Mouse (Mus musculus): ENCODE data around the gene Slc9c1. TPM values are rescaled to one million over a fixed set of nuclear protein-coding genes. Genes with fewer than 3 reads are reported as not detected.

Gene Slc9c1
- polyA plus RNA-seq, 1 experiment = not detected

DNA sequence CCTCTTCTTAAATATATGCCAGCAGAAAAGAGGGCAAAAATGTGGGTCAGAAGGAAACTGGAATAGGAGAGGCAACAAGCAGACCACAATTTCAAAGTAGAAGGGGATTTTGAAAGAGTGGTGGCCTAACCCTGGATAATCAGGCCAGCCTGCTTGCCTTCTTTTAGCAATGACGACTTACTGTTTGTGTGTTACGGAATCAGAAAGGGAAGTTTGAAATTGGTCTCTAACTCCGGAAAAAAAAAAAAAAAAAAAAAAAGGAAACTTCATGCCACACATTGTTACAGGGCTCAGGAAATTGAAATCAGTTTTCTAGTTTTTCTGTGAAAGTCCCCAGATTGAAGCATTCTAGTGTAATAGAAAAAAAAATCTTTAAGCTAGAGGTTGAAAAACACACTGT is 26.6 kb downstream of the Slc9c1 start:
- 48% methylated on average over 3 of the region's 3 CpGs for WGBS
- Histone ChIP-seq H3K27ac (ENCODE audit: insufficient read depth, low read depth, low read length) (no peak overlapping the region), H3K4me1 (ENCODE audit: control insufficient read depth, insufficient read depth, low read length) (no peaks in the 10 kb centered on the region), H3K4me3 (ENCODE audit: insufficient read depth, low read depth, low read length) (no peak overlapping the region)
- no peak for TF ChIP-seq POLR2A (IDR thresholded peaks at IDR 0.05; ENCODE audit: insufficient read depth, low read depth, low read length)
- TF ChIP-seq CTCF (IDR thresholded peaks at IDR 0.05; ENCODE audit: insufficient read depth, low read depth, low read length) = no peak

DNA sequence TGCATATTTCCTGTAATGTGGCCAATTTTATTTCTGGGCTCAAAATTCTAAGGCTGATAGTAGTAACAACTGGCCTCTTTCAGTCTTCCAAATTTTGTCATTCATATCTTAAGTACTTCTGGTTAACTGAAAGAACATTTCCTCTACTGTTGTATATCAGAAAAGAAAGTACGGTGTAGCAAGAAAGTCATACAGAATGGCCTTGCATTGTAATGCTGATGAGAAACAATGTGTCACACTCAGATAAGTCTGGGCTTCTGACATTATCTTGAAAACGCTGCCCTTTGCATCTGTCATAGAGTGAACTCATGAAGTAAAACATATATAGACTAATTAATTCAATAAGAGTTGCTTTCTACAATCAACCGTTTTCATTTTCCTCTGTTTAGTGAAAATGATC is 37.2 kb downstream of the Slc9c1 start:
- Histone ChIP-seq H3K4me3 (ENCODE audit: insufficient read depth, low read depth, low read length) (no peak overlapping the region), H3K27ac (ENCODE audit: insufficient read depth, low read depth, low read length) (no peak overlapping the region), H3K4me1 (ENCODE audit: control insufficient read depth, insufficient read depth, low read length) (no peaks in the 10 kb centered on the region)
- TF ChIP-seq POLR2A (IDR thresholded peaks at IDR 0.05; ENCODE audit: insufficient read depth, low read depth, low read length) (no peak), CTCF (IDR thresholded peaks at IDR 0.05; ENCODE audit: insufficient read depth, low read depth, low read length) (no peak)
- WGBS = 89% methylated on average over 3 of the region's 3 CpGs

DNA sequence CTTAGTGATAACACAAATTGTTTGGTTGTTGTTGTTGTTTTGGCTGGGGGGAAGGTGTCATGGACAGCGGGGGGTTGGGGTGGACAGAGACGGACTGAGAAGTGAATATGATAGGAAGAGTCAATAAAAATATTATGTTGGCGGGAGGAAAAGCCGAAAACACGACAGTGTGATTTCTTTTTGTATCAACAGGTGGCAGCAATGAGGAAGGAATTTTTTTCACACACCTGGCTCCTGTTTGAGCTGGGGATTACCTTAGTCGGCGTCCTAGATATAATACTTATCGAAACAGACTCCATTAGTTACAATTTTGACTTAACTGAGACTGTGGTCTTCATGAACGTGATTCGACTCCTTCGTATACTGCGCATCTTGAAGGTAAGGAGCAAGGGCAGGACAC is 44.8 kb downstream of the Slc9c1 start:
- 63% methylated on average over 12 of the region's 12 CpGs for WGBS
- no peak overlapping the region for H3K27ac ChIP-seq (ENCODE audit: insufficient read depth, low read depth, low read length)
- no peak overlapping the region for H3K4me3 ChIP-seq (ENCODE audit: insufficient read depth, low read depth, low read length)
- H3K4me1 ChIP-seq (ENCODE audit: control insufficient read depth, insufficient read depth, low read length) = no peaks in the 10 kb centered on the region
- TF ChIP-seq CTCF (IDR thresholded peaks at IDR 0.05; ENCODE audit: insufficient read depth, low read depth, low read length) = no peak
- TF ChIP-seq POLR2A (IDR thresholded peaks at IDR 0.05; ENCODE audit: insufficient read depth, low read depth, low read length) = no peak

DNA sequence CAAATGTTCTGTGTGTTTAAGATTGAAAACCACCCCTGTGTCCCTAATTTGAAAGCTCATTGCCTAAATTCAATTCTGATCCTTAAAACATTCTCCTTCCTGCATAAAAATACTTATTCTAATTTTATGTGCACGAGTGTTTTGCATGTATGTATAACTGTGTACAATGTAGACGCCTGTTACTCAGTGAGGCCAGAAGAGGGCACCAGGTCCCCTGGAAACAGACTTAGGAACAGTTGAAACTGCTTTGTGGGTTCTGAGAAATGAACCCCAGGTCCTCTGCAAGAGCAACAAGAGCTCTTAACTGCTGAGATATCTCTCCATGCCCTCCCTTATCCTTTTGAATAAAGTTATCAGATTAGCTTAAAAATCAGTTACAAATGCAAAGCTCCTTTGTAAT is 47.4 kb downstream of the Slc9c1 start:
- Histone ChIP-seq H3K4me3 (ENCODE audit: insufficient read depth, low read depth, low read length) (no peak overlapping the region), H3K4me1 (ENCODE audit: control insufficient read depth, insufficient read depth, low read length) (no peaks in the 10 kb centered on the region), H3K27ac (ENCODE audit: insufficient read depth, low read depth, low read length) (no peak overlapping the region)
- TF ChIP-seq CTCF (IDR thresholded peaks at IDR 0.05; ENCODE audit: insufficient read depth, low read depth, low read length) = no peak
- TF ChIP-seq POLR2A (IDR thresholded peaks at IDR 0.05; ENCODE audit: insufficient read depth, low read depth, low read length) = no peak
- WGBS = 37% methylated on average over 2 of the region's 2 CpGs

DNA sequence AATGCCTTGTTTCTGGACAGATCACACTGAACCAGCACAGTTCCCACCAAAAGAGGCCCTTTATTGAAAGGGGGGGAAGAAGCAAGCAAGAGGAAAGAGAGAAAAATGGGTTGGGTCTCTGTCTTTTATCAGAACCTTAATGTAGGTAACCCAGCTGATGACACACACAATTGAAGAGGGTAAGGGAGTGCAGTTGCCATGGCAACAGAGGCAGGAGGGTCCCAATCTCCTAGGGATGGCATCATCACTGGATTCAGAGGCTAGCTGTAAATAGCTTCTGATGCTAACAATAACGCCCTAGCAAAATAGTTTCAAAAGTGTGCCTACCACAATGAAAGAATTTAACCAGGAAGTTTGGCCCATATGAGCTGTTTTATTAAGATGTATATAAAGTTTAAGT is 58.5 kb downstream of the Slc9c1 start:
- no peak overlapping the region for H3K27ac ChIP-seq (ENCODE audit: insufficient read depth, low read depth, low read length)
- no peaks in the 10 kb centered on the region for H3K4me1 ChIP-seq (ENCODE audit: control insufficient read depth, insufficient read depth, low read length)
- H3K4me3 ChIP-seq (ENCODE audit: insufficient read depth, low read depth, low read length) = no peak overlapping the region
- TF ChIP-seq CTCF (IDR thresholded peaks at IDR 0.05; ENCODE audit: insufficient read depth, low read depth, low read length) = no peak
- no peak for TF ChIP-seq POLR2A (IDR thresholded peaks at IDR 0.05; ENCODE audit: insufficient read depth, low read depth, low read length)
- WGBS = 46% methylated on average over 1 of the region's 1 CpGs

DNA sequence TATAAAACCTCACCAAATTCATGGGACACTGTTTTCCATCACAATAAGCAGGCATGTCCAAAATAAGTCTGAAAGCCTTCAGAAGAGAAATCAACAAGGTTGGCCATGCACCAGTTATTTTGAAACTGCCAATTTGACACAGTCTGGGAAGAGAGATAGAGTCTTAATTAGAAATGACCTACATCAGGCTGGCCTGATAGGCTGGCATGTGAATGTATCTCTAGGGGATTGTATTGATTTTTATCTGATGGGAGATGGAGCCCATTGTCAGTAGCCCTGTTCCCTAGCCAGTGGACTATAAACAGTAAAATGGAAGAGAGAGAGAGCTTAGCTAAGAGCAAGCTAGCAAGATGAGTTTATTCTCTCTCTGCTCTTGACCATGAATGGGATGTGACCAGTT is 60.4 kb downstream of the Slc9c1 start:
- H3K4me1 ChIP-seq (ENCODE audit: control insufficient read depth, insufficient read depth, low read length) = no peaks in the 10 kb centered on the region
- H3K27ac ChIP-seq (ENCODE audit: insufficient read depth, low read depth, low read length) = no peak overlapping the region
- no peak for TF ChIP-seq CTCF (IDR thresholded peaks at IDR 0.05; ENCODE audit: insufficient read depth, low read depth, low read length)
- no peak for TF ChIP-seq POLR2A (IDR thresholded peaks at IDR 0.05; ENCODE audit: insufficient read depth, low read depth, low read length)
- H3K4me3 ChIP-seq (ENCODE audit: insufficient read depth, low read depth, low read length) = no peak overlapping the region

DNA sequence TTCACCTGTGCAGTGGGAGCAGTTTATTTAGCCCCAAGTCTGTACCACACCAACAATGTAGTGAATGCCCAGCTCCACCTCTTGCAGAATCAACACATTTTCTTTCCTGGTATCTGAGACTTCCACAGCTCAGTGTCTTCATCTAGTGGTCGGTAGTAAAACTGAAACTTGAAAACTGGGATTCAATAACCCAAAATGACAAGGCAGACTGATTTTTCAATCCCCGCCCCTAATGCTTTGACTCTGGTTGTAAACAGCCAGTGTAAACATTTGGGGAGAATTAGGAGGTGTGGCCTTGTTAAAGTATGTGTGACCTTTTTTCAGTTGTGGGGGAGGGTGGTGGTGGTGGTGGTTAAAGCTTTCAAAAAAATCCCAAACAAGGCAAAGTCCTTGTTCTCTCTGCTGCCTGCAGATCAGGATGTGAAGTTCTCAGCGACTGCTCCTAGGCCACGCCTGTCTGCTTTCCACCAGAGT is 73.4 kb downstream of the Slc9c1 start:
- TF ChIP-seq CTCF (IDR thresholded peaks at IDR 0.05; ENCODE audit: insufficient read depth, low read depth, low read length) = no peak
- WGBS = 43% methylated on average over 4 of the region's 4 CpGs
- Histone ChIP-seq H3K27ac (ENCODE audit: insufficient read depth, low read depth, low read length) (no peak overlapping the region), H3K4me1 (ENCODE audit: control insufficient read depth, insufficient read depth, low read length) (no peaks in the 10 kb centered on the region), H3K4me3 (ENCODE audit: insufficient read depth, low read depth, low read length) (no peak overlapping the region)

DNA sequence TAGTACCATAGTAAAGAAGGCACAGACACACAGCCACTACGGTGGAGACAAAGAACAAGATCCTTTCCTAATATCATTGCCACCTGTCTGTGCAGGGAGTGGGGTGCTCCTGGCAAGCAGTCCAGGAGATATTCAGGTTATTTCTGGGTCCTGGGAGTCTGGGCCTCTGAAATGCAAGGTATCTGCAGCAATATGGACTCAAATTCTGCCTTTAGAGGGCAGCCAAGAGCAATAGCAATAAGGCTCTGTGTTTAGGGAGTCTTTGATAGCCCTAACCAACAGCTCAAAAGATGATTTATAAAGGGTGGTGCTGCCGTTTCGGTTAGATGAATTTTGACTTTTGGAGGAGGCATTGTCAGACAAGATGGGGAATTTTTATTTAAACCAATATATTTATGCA is 74.2 kb downstream of the Slc9c1 start:
- no peak overlapping the region for H3K4me3 ChIP-seq (ENCODE audit: insufficient read depth, low read depth, low read length)
- TF ChIP-seq CTCF (IDR thresholded peaks at IDR 0.05; ENCODE audit: insufficient read depth, low read depth, low read length) (no peak), POLR2A (IDR thresholded peaks at IDR 0.05; ENCODE audit: insufficient read depth, low read depth, low read length) (no peak)
- no peak overlapping the region for H3K27ac ChIP-seq (ENCODE audit: insufficient read depth, low read depth, low read length)
- WGBS = 81% methylated on average over 3 of the region's 3 CpGs
- H3K4me1 ChIP-seq (ENCODE audit: control insufficient read depth, insufficient read depth, low read length) = no peaks in the 10 kb centered on the region

DNA sequence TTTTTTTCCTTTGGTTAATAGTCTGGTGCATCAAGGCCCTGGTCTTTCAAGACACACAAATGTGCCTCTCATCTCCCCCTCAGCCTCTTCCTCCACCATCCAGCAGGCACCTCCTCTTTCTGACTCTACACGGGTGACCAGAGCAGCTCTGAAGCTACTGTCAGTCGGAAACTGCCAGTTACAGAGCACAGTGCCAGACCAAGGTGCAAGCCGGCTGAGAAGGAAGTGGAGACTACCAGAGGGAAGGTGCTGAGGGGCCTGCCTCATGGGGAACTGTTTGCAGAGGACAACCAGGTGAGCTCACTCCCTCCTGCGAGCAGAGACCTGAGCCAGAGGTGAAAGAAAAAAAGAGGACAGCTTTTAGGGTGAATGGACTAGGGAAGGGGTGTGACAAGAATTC is 75.2 kb downstream of the Slc9c1 start, which contains the start of gene Gcsam:
Gcsam (plus strand) TSS at position 114 of the 400 bp plus-strand sequence.
- TF ChIP-seq POLR2A (IDR thresholded peaks at IDR 0.05; ENCODE audit: insufficient read depth, low read depth, low read length) (no peak), CTCF (IDR thresholded peaks at IDR 0.05; ENCODE audit: insufficient read depth, low read depth, low read length) (no peak)
- Histone ChIP-seq H3K27ac (ENCODE audit: insufficient read depth, low read depth, low read length) (no peak within 1 kb of the TSS), H3K4me1 (ENCODE audit: control insufficient read depth, insufficient read depth, low read length) (no peaks in the 10 kb centered on the region), H3K4me3 (ENCODE audit: insufficient read depth, low read depth, low read length) (no peak within 1 kb of the TSS)
- 82% methylated on average over 4 of the region's 4 CpGs for WGBS

DNA sequence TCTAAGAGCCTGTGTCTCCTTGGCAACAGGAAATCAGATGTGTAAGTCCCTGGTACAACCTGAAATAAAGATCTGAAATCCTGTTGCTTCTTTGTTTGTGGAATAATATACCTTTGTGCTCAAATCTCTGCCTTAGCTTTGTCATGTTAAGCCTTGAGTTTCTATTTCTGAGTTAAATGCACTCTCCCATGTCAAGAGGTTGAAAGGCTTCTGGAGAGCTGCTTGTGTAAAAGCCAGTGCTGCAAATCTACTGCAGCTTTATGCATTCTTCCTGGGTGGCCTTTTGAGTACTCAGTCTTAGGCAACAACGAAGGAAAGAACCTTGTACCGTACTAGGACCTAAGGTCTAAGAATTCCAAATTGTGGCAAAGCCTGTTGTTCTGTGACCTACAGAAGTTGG is 78.1 kb downstream of the Slc9c1 start:
- Histone ChIP-seq H3K4me1 (ENCODE audit: control insufficient read depth, insufficient read depth, low read length) (no peaks in the 10 kb centered on the region), H3K27ac (ENCODE audit: insufficient read depth, low read depth, low read length) (no peak overlapping the region), H3K4me3 (ENCODE audit: insufficient read depth, low read depth, low read length) (no peak overlapping the region)
- WGBS = 55% methylated on average over 2 of the region's 2 CpGs
- TF ChIP-seq CTCF (IDR thresholded peaks at IDR 0.05; ENCODE audit: insufficient read depth, low read depth, low read length) (no peak), POLR2A (IDR thresholded peaks at IDR 0.05; ENCODE audit: insufficient read depth, low read depth, low read length) (no peak)

All from olfactory bulb, adult 2 months (tissue).